Mouse (Mus musculus) adrenal gland, adult 2 months (tissue): ENCODE measurements around the gene 2610507B11Rik. TPM values are rescaled to one million over a fixed set of nuclear protein-coding genes. Genes with fewer than 3 reads are reported as not detected.

ENCODE experiments used
- DNase-seq: peaks from one replicate; pipeline ENCODE4 v3.0.0; 2021
- polyA plus RNA-seq: library from polyadenylated mRNA; depleted of rRNA; stranded (reverse); fragments of >200 nt; gene quantifications from 2 replicates; pipeline ENCODE4 v1.2.3, GENCODE M21; 2012
- total RNA-seq, 2 experiments: library from RNA; stranded (reverse); gene quantifications; 2 replicates each; pipeline ENCODE4 v1.2.3; 2021

The 2610507B11Rik gene
- total and polyA plus RNA-seq, 3 experiments = 91.9 to 168 (median 165) TPM

- DNase-seq = no peak
These were observed 27.7 kb downstream of the 2610507B11Rik start for GRCm38 (mm10) chr11:78289146-78289763.

GRCm38 (mm10) chr11:78290654-78291053 is 29.1 kb downstream of the 2610507B11Rik start, which contains the start of gene BC030499:
Gene BC030499 (plus strand): TSS chr11:78290841.
- no peak for DNase-seq

DNA sequence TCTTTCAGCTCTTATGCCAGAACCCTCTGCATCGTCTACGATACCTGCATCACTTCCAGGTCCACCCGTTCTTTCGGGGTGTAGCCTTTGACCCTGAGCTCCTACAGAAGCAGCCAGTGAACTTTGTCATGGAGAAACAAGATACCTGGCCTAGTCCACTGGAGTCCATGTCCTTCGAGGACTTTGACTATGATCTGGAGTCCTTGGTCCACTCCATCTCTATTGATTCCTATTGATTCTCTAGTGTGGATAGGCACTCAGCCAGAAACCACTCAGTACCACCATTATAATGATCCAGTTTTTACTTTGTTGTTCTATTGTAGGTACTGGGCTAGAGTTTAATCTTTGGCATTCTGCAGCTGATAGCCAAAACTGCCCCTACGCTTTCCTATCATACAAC is 33.0 kb downstream of the 2610507B11Rik start:
- no peak for DNase-seq

DNA sequence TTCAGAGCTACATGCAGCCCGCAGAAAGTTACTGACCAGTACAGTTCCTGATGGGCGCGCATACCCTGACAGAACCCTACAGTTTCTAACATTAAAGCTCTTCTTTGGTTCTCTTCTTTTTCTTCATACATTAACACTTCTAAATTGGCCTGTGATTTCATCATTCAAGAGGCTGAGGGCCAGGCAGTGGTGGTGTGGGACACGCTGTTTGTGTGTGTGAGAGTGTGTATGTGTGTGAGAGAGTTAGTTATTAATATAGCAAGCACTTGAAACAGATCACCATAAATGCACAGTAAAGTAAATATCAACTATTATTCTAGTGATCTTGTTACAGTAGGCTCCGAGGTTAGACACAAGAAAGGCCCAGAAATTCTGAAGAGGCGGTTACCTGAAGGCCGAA is 39.4 kb downstream of the 2610507B11Rik start:
- DNase-seq = no peak

GRCm38 (mm10) chr11:78301357-78302084 is 40.0 kb downstream of the 2610507B11Rik start, which contains the start of gene Spag5:
Gene Spag5 (plus strand): TSS chr11:78301529.
- DNase-seq = peak; percentile 94

DNA sequence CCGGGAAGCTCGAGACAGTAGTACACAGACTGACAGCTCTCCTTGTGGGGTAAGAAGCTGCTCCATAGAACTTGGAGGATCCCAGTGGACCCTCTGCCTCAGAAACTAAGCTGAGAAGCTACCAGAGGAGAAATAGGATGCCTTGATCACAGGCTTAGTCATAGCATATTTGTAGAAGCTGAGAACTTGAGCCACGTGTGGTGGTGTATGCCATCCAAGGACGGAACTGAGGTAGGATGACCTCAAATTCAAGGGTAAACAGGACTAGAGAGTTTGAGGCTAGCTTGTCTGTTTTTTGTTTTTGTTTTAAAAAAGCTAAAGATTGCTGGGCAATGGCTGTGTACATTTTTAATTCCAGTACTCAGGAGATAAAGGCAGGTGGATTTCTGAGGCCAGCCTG is 43.7 kb downstream of the 2610507B11Rik start:
- peak; percentile 48 for DNase-seq

DNA sequence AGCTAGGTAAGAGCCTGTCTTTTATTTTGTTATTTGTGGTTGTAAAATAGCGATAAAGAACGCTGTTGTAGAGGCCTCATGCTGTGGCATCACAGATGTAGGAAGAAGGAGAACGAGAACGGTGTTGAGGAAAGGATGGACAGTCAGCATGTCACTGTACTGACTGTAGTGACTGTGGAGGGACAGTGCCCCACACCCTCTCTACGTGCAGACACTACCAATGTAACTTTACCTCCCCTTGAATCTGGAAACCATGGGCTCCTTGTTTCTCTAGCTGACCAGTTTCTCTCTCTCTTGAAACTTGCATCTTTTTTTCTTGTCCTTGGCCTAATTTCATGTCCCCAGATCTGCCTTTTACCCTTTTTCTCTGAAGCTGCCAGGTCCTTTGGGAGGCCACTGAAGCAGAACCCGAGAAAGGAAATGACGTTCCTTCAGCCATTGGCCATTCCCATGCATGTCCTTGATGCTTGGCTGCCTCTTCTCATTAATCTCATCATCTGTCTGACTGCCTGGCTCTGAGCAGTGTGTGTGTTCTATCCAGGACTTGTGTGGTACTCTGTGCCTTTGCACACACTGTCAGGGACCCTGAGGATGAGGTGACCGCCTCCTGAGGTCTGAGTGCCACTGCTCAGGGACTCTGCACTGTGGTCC is 49.4 kb downstream of the 2610507B11Rik start:
- peak; percentile 55 for DNase-seq

DNA sequence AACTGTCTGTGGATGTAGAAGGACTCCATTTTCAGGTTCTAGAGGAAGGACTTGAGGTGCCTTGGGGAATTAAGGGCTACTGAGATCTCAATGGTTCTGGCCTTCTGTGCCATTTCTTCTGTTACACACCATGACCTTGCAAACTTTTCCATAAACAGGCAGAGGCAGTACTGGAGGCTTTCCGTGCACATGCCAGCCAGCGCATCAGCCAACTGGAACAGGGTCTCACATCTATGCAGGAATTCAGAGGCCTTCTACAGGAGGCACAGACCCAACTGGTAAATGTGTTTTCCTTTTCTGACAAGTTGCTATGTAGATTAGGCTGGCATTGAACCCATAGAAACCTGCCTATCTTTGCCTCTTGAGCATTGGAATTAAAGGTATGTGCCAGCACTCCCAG is 52.1 kb downstream of the 2610507B11Rik start:
- peak; percentile 52 for DNase-seq

GRCm38 (mm10) chr11:78318411-78318810 is 56.9 kb downstream of the 2610507B11Rik start:
- DNase-seq = no peak

GRCm38 (mm10) chr11:78322076-78322831 is 60.7 kb downstream of the 2610507B11Rik start:
- DNase-seq = no peak

- peak; percentile 90 for DNase-seq
These were observed 61.3 kb downstream of the 2610507B11Rik start, which contains the start of gene Aldoc for GRCm38 (mm10) chr11:78322860-78323259. Gene Aldoc (plus strand): TSS chr11:78322968.

DNA sequence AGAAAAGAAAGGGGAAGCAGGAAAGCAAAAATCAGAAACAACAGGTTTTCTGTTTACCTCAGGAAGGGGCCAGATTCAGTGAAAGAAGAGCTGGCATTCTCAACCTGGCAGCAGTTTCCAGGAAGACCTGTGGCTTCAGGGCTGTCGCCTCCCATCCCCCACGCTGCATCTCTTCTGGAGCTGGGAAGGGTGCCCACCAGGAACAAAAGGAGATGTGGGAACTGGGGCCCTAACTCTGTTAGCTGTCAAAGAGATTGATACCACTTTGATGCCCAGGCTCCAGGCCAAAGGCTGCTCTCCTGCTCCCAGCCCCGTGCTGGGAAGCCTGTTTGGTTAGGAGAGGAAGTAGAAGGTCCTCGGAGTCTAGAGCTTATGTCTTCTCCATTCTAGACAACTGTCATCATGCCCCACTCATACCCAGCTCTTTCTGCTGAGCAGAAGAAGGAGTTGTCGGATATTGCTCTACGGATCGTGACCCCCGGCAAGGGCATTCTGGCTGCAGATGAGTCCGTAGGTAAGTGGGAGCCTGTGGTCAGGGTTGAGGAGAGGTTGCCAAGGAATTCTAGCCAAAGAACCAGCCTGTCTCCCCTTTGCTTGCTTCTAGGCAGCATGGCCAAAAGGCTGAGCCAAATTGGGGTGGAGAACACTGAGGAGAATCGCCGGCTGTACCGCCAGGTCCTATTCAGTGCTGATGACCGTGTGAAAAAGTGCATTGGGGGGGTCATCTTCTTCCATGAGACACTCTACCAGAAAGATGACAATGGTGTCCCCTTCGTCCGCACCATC is 62.6 kb downstream of the 2610507B11Rik start:
- no peak for DNase-seq

DNA sequence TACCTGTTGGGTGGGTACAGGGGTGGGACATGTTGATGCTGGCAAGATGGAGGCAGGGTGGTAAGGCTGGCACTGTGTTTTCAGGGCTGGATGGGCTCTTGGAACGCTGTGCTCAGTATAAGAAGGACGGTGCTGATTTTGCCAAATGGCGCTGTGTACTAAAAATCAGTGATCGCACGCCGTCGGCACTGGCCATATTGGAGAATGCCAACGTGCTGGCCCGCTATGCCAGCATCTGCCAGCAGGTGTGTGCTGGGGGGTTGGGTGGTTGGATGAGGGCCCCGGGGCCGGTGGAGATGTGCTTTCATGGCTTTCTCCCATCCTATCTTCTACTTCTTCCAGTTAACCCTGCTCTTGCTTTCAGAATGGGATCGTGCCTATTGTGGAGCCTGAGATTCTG is 63.4 kb downstream of the 2610507B11Rik start:
- DNase-seq = no peak

- no peak for DNase-seq
These were observed 65.7 kb downstream of the 2610507B11Rik start for GRCm38 (mm10) chr11:78327215-78327614.

DNA sequence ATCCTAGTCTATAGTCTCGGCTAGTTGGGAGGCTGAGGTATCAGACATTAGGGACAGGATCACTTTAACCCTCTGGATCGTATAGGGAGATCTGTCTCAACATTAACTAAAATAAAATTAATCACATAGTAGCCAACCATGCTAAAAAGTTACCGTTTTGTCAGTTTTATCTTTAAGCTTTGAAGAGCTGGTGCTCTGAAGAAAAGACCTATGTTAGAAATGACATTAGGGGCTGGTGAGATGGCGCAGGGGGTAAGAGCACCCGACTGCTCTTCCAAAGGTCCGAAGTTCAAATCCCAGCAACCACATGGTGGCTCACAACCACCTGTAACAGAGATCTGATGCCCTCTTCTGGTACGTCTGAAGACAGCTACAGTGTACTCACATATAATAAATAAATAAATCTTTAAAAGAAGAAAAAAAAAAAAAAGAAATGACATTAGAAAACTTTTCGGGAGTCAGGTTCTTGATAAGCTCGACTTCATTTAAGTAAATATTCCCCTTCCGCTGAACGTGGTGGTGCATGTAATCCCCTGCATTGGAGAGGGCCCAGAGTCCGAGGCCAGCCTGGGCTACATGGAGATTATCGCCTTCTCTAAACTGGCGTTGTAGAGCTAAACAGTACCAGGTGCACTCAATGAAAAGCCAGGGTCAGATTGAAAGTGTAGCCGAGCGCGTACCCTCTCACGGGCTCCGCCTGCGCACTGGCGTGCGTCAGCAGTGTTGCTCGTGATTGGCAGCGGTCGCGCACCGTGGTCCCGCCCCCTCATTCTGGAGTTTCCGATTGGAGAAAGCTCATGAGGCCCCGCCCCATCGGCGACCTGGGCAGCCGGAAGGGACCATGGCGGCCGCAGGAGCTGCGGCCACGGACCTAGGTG is 66.3 kb downstream of the 2610507B11Rik start, which contains the start of gene Pigs:
Gene Pigs (plus strand): TSS at position 782 of the 878 bp plus-strand sequence.
- peak; percentile 98 for DNase-seq

- no peak for DNase-seq
These were observed 67.0 kb downstream of the 2610507B11Rik start for GRCm38 (mm10) chr11:78328512-78329056.

GRCm38 (mm10) chr11:78332676-78333075 is 71.1 kb downstream of the 2610507B11Rik start:
- no peak for DNase-seq

- DNase-seq = peak; percentile 49
These were observed 72.4 kb downstream of the 2610507B11Rik start for GRCm38 (mm10) chr11:78333992-78334391.

GRCm38 (mm10) chr11:78337040-78337439 is 75.5 kb downstream of the 2610507B11Rik start:
- no peak for DNase-seq
